Mouse (Mus musculus) midbrain, embryonic 11.5 days (tissue): ENCODE data around the gene 4931414P19Rik. TPM values are rescaled to one million over a fixed set of nuclear protein-coding genes. Genes with fewer than 3 reads are reported as not detected.
A peak's percentile ranks its signal among the peaks of the same experiment; 100 is the strongest.

Source experiments
- ATAC-seq: fragments of 200-750 bp; cut with Nextera tagmentation; 2 replicates; pipeline ENCODE4 v1.8.0; 2017; ENCODE audit warnings: moderate TSS enrichment, moderate library complexity; ENCODE audit not compliant: low FRiP score
- DNase-seq: peaks from one replicate; pipeline ENCODE4 v3.0.0; 2015; ENCODE audit warnings: low spot score; ENCODE audit errors: missing footprints
- H3K27ac ChIP-seq: fragments of 300-500 bp; sonication (generic); 2 replicates; pipeline ENCODE4 v1.5.1; 2014; ENCODE audit warnings: low read depth, low read length
- H3K27me3 ChIP-seq: fragments of 300-500 bp; sonication (generic); 2 replicates; pipeline ENCODE4 v1.6.1; 2014; ENCODE audit warnings: mild to moderate bottlenecking, low read length, moderate library complexity, mixed read lengths; ENCODE audit not compliant: control insufficient read depth, insufficient read depth
- H3K36me3 ChIP-seq: fragments of 300-500 bp; sonication (generic); 2 replicates; pipeline ENCODE4 v1.6.1; 2014; ENCODE audit warnings: mild to moderate bottlenecking, low read length, moderate library complexity, mixed read lengths; ENCODE audit not compliant: control insufficient read depth, insufficient read depth
- H3K4me1 ChIP-seq: fragments of 300-500 bp; sonication (generic); 2 replicates; pipeline ENCODE4 v1.6.1; 2014; ENCODE audit warnings: low read length; ENCODE audit not compliant: control insufficient read depth, insufficient read depth
- H3K4me2 ChIP-seq: fragments of 300-500 bp; sonication (generic); 2 replicates; pipeline ENCODE4 v1.6.1; 2014; ENCODE audit warnings: mild to moderate bottlenecking, moderate library complexity
- H3K4me3 ChIP-seq: fragments of 300-500 bp; sonication (generic); 2 replicates; pipeline ENCODE4 v1.5.1; 2014; ENCODE audit warnings: low read depth, low read length
- H3K9ac ChIP-seq: fragments of 300-500 bp; sonication (generic); 2 replicates; pipeline ENCODE4 v1.6.1; 2014; ENCODE audit warnings: low read length
- H3K9me3 ChIP-seq: fragments of 300-500 bp; sonication (generic); 2 replicates; pipeline ENCODE4 v1.6.1; 2016; ENCODE audit warnings: low read length; ENCODE audit not compliant: control insufficient read depth
- WGBS: fragments of 180-500 bp; shearing (Covaris S2); extraction: QIAGEN DNeasy Blood & Tissue Kit; methylation state at CpG from one replicate; pipeline ENCODE4 v1.1.7; 2014; 5-methylcytosine and 5-hydroxymethylcytosine counted together
- polyA plus RNA-seq: library from polyadenylated mRNA; unstranded; fragments of >200 nt; fragmentation: Nextera tagmentation; extraction: Ambion mirVana; gene quantifications from 2 replicates; pipeline ENCODE4 v1.2.1, GENCODE M21; 2014

Gene 4931414P19Rik
- polyA plus RNA-seq, 1 experiment from 2014 or later, result 8.5 TPM

DNA sequence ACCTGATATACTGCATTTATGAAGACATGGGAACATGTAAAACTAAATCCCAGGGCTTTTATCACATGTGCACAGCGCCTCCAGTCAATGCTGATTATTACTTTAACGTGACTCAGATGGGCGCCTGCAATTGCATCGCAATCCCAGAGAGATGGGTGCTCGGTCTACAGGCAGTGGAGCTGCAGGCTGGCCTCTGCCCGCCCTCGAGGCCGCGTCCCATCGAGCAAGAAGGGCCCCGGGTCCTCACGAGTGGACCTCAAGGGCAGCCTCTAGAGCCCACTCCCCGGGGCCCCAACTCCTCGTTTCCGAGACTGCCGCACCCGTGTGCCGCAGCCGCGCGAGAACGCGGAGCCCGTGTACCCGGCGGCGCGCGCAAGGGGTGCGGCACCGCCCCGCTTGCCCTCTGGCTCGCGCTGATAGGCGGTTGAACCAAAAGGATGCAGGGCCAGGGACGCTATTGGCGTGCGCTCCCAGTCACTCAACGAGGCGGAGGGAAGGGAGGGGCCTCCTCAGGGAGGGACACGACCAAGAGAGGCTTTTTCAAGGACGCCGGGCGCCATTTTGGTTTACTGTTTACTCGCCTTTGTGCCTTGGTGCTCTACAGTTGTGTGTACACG, 2.6 kb downstream of the 4931414P19Rik start:
- peak; percentile 99 for DNase-seq
- ATAC-seq, result peak; percentile 99
- H3K4me3 ChIP-seq, result peak overlapping the region; percentile 51

DNA sequence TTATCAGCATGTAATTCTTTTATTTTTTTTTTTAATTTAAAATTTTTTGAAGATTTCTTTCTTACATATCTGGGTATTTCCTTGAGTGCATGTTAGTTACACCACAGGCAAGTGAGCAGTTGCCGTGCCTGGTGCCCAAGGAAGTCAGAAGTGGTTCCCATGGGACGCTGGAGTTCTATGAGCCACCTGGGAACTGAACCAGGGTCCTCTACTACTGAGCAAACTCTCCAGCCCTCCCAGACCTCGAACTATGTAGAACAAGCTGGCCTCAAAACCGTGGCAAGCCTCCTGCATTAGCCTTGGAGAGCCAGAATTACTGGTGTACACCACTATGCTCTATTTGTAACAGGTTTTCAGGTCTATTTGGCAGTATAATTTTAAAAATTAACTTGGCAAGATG, 3.2 kb downstream of the 4931414P19Rik start:
- Histone ChIP-seq H3K4me1 (peaks cover 13% of the 10 kb centered on the region), H3K9ac (peak overlapping the region; percentile 70), H3K9me3 (no peaks in the 10 kb centered on the region), H3K36me3 (no peaks in the 10 kb centered on the region), H3K27ac (peak overlapping the region; percentile 52), H3K4me2 (peak overlapping the region; percentile 34), H3K27me3 (no peaks in the 10 kb centered on the region), H3K4me3 (peak overlapping the region; percentile 51)
- 58% methylated on average over 4 of the region's 4 CpGs for WGBS
- ATAC-seq (peak; percentile 3; the same call in 1 of the 2 replicates), DNase-seq (no peak)

More for the DNA sequence above, 2.6 kb downstream of the 4931414P19Rik start:
- WGBS, result under 1% methylated on average over 46 of the region's 46 CpGs
- H3K36me3 ChIP-seq, result no peaks in the 10 kb centered on the region
- peak overlapping the region; percentile 34 for H3K4me2 ChIP-seq
- H3K9ac ChIP-seq, result peak overlapping the region; percentile 70
- no peaks in the 10 kb centered on the region for H3K9me3 ChIP-seq
- peak overlapping the region; percentile 52 for H3K27ac ChIP-seq
- peaks cover 13% of the 10 kb centered on the region for H3K4me1 ChIP-seq
- H3K27me3 ChIP-seq, result no peaks in the 10 kb centered on the region

DNA sequence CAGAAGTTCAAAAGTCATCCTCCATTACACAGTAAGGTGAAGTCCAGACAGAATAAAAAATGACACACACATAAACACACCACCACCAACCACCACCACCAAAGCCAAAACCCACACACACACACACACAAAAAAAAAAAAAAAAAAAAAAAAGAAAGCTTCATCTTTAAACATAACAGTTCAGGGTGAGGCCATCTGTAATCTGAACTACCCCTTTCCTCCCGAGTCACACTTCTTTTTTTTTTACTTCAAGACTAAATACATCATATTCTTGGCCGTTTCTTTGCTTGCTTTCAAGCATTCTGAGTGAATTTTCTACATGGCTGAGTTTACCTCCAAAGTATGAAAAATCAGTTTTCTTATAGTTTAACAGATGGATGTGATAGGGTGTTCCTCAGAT, 4.2 kb downstream of the 4931414P19Rik start:
- no peak overlapping the region for H3K4me3 ChIP-seq
- WGBS, result 90% methylated on average over 2 of the region's 2 CpGs
- no peak overlapping the region for H3K4me2 ChIP-seq
- H3K27me3 ChIP-seq, result no peaks in the 10 kb centered on the region
- no peak overlapping the region for H3K27ac ChIP-seq
- H3K4me1 ChIP-seq, result peaks cover 13% of the 10 kb centered on the region
- ATAC-seq (no peak), DNase-seq (no peak)
- H3K36me3 ChIP-seq, result no peaks in the 10 kb centered on the region
- H3K9ac ChIP-seq, result no peak overlapping the region
- no peaks in the 10 kb centered on the region for H3K9me3 ChIP-seq

DNA sequence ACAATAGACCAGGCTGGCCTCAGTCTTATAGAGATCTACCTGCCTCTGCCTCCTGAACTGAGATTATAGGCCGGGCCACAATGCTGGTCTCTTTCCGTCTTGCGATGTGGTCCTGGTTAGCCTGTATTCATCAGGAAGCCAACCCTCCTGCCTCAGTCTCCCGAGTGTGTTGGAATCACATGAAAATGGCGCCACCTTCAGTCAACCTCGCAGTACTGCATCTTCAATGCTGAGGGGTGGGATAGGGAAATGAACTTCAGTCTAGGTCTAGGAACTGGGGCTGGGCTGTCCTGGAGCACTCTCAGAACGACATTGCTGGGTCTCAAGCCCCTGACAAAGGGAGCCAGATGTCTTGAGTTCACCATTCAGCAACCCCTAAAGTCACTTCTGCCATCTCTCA, 8.7 kb downstream of the 4931414P19Rik start:
- no peaks in the 10 kb centered on the region for H3K4me1 ChIP-seq
- H3K4me3 ChIP-seq, result no peak overlapping the region
- peak; percentile 86 for DNase-seq
- H3K9ac ChIP-seq, result no peak overlapping the region
- 77% methylated on average over 7 of the region's 7 CpGs for WGBS
- no peak overlapping the region for H3K27ac ChIP-seq
- H3K36me3 ChIP-seq, result peaks cover 3% of the 10 kb centered on the region
- H3K4me2 ChIP-seq, result no peak overlapping the region
- ATAC-seq, result no peak
- H3K9me3 ChIP-seq, result no peaks in the 10 kb centered on the region
- H3K27me3 ChIP-seq, result no peaks in the 10 kb centered on the region

GRCm38 (mm10) chr14:54594631-54595414, 11.0 kb downstream of the 4931414P19Rik start:
- H3K36me3 ChIP-seq, result peaks cover 3% of the 10 kb centered on the region
- H3K9me3 ChIP-seq, result no peaks in the 10 kb centered on the region
- no peak overlapping the region for H3K27ac ChIP-seq
- H3K27me3 ChIP-seq, result no peaks in the 10 kb centered on the region
- DNase-seq, result no peak
- H3K4me2 ChIP-seq, result no peak overlapping the region
- H3K9ac ChIP-seq, result no peak overlapping the region
- 70% methylated on average over 27 of the region's 28 CpGs for WGBS
- H3K4me3 ChIP-seq, result no peak overlapping the region
- ATAC-seq, result no peak
- H3K4me1 ChIP-seq, result no peaks in the 10 kb centered on the region

DNA sequence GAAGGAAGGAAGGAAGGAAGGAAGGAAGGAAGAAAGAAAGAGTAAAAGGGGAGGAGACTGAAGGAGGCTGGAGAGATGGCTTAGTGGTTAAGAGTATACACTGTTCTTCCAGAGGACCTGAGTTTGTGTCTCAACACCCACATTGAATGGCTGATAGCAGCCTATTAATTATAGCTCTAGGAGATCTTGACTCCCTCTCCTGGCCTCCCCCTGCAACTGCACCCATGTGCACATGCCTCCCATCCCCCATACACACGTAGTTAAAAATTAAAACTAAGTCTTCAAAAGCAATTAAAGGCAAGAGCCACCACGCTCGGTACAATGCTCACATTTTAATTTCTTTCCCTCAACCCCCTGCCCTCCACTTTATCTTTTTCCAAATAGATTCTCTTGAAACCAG, 11.7 kb downstream of the 4931414P19Rik start:
- H3K4me2 ChIP-seq, result no peak overlapping the region
- H3K27me3 ChIP-seq, result no peaks in the 10 kb centered on the region
- H3K9me3 ChIP-seq, result no peaks in the 10 kb centered on the region
- DNase-seq, result no peak
- no peak overlapping the region for H3K9ac ChIP-seq
- H3K27ac ChIP-seq, result no peak overlapping the region
- WGBS, result 94% methylated on average over 3 of the region's 3 CpGs
- no peak overlapping the region for H3K4me3 ChIP-seq
- H3K36me3 ChIP-seq, result peaks cover 3% of the 10 kb centered on the region
- no peaks in the 10 kb centered on the region for H3K4me1 ChIP-seq
- no peak for ATAC-seq

DNA sequence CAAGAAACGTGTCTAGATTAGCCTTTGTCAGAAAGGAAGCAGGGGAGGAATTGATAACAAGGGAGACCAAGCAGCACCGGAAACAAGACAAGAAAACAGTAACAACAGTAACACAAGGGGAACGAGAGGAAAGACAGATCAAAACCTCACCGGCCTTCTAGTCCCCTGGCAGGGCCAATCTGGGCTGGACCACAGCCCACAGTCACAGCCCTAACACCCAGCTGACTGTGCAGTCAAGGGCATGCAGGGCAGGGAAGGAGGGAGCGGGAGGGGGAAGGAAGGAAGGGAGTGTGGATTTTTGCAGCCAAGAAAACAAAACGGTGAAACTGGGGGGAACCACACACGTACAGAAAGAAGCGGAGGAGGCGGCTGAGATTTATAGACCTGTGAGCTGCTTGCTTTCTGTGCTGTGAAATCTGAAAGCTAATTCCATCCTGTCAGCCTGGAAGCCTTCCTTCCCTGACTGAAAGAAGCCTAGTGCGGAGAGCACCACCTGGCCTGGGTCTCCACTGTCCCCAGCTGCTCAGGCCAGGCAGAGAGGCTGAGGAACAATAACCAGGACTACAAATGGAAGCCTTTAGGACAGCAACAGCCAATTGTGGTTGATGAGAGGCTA, 13.4 kb downstream of the 4931414P19Rik start:
- Histone ChIP-seq H3K9me3 (no peaks in the 10 kb centered on the region), H3K4me1 (no peaks in the 10 kb centered on the region), H3K27me3 (no peaks in the 10 kb centered on the region), H3K36me3 (peaks cover 3% of the 10 kb centered on the region), H3K4me3 (no peak overlapping the region), H3K9ac (no peak overlapping the region), H3K27ac (peak overlapping the region; percentile 16; the same call in 1 of the 2 replicates), H3K4me2 (no peak overlapping the region)
- WGBS, result 80% methylated on average over 10 of the region's 10 CpGs
- DNase-seq (no peak), ATAC-seq (no peak)

DNA sequence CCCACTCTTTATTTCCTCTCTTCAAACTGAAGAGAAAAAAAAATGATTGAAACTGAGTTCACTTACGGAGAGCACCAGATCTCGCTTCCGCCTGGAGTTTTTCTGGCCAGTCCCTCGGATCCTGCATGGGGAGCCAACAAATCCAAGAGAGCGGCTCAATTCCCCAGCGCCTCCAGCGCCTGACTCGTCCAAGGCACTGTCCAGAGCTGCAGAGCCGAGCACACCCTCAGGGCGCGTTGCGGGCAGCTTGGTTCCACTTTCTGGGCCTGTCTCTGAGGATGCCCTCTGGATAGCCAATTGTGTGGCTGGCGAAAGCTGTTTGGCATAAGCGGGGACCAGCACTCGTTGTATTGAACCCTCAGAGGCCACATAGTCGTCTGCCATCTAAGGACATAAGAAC, 14.7 kb downstream of the 4931414P19Rik start:
- H3K4me3 ChIP-seq, result no peak overlapping the region
- no peaks in the 10 kb centered on the region for H3K4me1 ChIP-seq
- H3K27ac ChIP-seq, result no peak overlapping the region
- no peaks in the 10 kb centered on the region for H3K9me3 ChIP-seq
- no peak for DNase-seq
- no peak overlapping the region for H3K4me2 ChIP-seq
- 90% methylated on average over 16 of the region's 16 CpGs for WGBS
- ATAC-seq, result no peak
- H3K36me3 ChIP-seq, result peaks cover 3% of the 10 kb centered on the region
- H3K9ac ChIP-seq, result no peak overlapping the region
- H3K27me3 ChIP-seq, result no peaks in the 10 kb centered on the region
